9 mouse cellular contexts compared by ENCODE assay signal in the genomic region with DNA sequence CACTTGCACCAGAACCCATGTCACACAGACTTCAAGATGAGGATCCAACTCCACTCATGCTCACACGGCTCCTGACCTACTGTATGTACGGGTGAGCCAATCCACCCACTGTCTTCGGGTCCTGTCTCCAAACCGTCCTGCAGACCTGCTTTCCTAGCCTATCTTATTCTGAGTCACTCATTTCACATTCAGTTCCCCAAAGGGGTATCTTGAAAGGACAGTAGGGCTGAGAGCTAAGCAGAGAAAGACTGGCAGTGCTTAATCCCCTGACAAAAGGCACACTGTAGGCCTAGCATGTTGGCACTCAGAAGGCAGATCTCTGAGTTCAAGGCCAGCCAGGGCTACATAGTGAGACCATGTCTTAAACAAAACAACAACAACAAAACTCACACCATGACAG. TPM values are rescaled to one million over a fixed set of nuclear protein-coding genes. Genes with fewer than 3 reads are reported as not detected.
DNase-seq lines count a peak whose midpoint lies in the region; ATAC-seq lines count a peak whose summit lies in the region.
"Had no signal": no experiment of that assay in that cellular context is flagged by ENCODE, and none has a peak within 500 bp of the region (broad histone marks: within the 10 kb centered on the region; RNA-seq: fewer than 3 reads in every experiment).

No protein-coding gene starts in this region.

- peak overlapping the region; percentile 17; the same call in 1 of the 2 replicates for H3K4me2 ChIP-seq in heart, embryonic 16.5 days (ENCODE audit: low read depth, low read length)
- H3K4me2 ChIP-seq in hindbrain, embryonic 15.5 days = peak overlapping the region; percentile 87
- peak overlapping the region; percentile 80 for H3K4me2 ChIP-seq in midbrain, embryonic 13.5 days (replicated peaks)

- DNase-seq in heart, postnatal 10 days = no peak
- DNase-seq in urinary bladder, postnatal 25 days (ENCODE audit: low spot score) = no peak
- DNase-seq in kidney, adult 18-20 months = no peak
- DNase-seq in adrenal gland, adult 8-10 months = no peak
- DNase-seq: layer of hippocampus, postnatal 36 days had no signal

- intact Hi-C loops in heart, postnatal 10 days (cut with DNase I) = no loop called here

- H3K27me3 ChIP-seq in heart, embryonic 16.5 days (ENCODE audit: control insufficient read depth, insufficient read depth, low read length) = no peaks in the 10 kb centered on the region
- no peaks in the 10 kb centered on the region for H3K27me3 ChIP-seq in hindbrain, embryonic 15.5 days
- H3K27me3 ChIP-seq in midbrain, embryonic 13.5 days = no peaks in the 10 kb centered on the region

- no peaks in the 10 kb centered on the region for H3K9me3 ChIP-seq in heart, embryonic 16.5 days (replicated peaks; ENCODE audit: control insufficient read depth, low read length)
- no peaks in the 10 kb centered on the region for H3K9me3 ChIP-seq in hindbrain, embryonic 15.5 days
- no peaks in the 10 kb centered on the region for H3K9me3 ChIP-seq in midbrain, embryonic 13.5 days

- H3K9ac ChIP-seq in heart, embryonic 16.5 days (ENCODE audit: low read length) = no peak overlapping the region; the same call in 1 of the 2 replicates
- H3K9ac ChIP-seq in hindbrain, embryonic 15.5 days = no peak overlapping the region
- H3K9ac ChIP-seq in midbrain, embryonic 13.5 days (replicated peaks) = peak overlapping the region; percentile 100

- no peak for ATAC-seq in heart, embryonic 16.5 days (replicated peaks; ENCODE audit: extremely low read depth, insufficient read depth, low FRiP score)
- ATAC-seq in hindbrain, embryonic 15.5 days (ENCODE audit: low FRiP score, low read depth) = no peak
- ATAC-seq in midbrain, embryonic 13.5 days = no peak

- H3K36me3 ChIP-seq in heart, embryonic 16.5 days (ENCODE audit: control insufficient read depth, insufficient read depth) = peaks cover 6% of the 10 kb centered on the region; the same call in 1 of the 2 replicates
- H3K36me3 ChIP-seq in hindbrain, embryonic 15.5 days = peaks cover 10% of the 10 kb centered on the region; the same call in 1 of the 2 replicates
- H3K36me3 ChIP-seq in midbrain, embryonic 13.5 days = peaks cover 22% of the 10 kb centered on the region

- no peak overlapping the region for H3K27ac ChIP-seq in heart, embryonic 16.5 days (ENCODE audit: low read length)
- H3K27ac ChIP-seq in brown adipose tissue, adult 24 weeks (replicated peaks; ENCODE audit: low read depth, low read length) = peak overlapping the region; percentile 1; the same call in 1 of the 2 replicates
- no peak overlapping the region for H3K27ac ChIP-seq in hindbrain, embryonic 15.5 days (replicated peaks)
- H3K27ac ChIP-seq in midbrain, embryonic 13.5 days = no peak overlapping the region

- H3K4me1 ChIP-seq in heart, embryonic 16.5 days (ENCODE audit: control insufficient read depth, insufficient read depth, low read length) = peaks cover 53% of the 10 kb centered on the region
- peaks cover 42% of the 10 kb centered on the region for H3K4me1 ChIP-seq in brown adipose tissue, adult 24 weeks (ENCODE audit: control insufficient read depth, insufficient read depth, insufficient read length, low read length)
- peaks cover 71% of the 10 kb centered on the region for H3K4me1 ChIP-seq in hindbrain, embryonic 15.5 days (replicated peaks)
- peaks cover 61% of the 10 kb centered on the region for H3K4me1 ChIP-seq in midbrain, embryonic 13.5 days (replicated peaks)

- no peak overlapping the region for H3K4me3 ChIP-seq in heart, embryonic 16.5 days (ENCODE audit: low read length)
- no peak overlapping the region for H3K4me3 ChIP-seq in brown adipose tissue, adult 24 weeks (ENCODE audit: insufficient read depth, low read depth, low read length)
- H3K4me3 ChIP-seq in hindbrain, embryonic 15.5 days = peak overlapping the region; percentile 100; the same call in 1 of the 2 replicates
- H3K4me3 ChIP-seq in midbrain, embryonic 13.5 days (replicated peaks) = peak overlapping the region; percentile 98

- 65% methylated on average over 4 of the region's 4 CpGs for WGBS in heart, embryonic 16.5 days
- WGBS in hindbrain, embryonic 15.5 days = 86% methylated on average over 4 of the region's 4 CpGs
- 78% methylated on average over 4 of the region's 4 CpGs for WGBS in midbrain, embryonic 13.5 days

RNA-seq across cellular contexts. Expression of a gene that starts 2.7 kb away (rescaled TPM):
- 68.8 and 76.1 TPM in 2 replicates for polyA plus RNA-seq in heart, embryonic 16.5 days (2015; fragmentation: Nextera tagmentation; extraction: Ambion mirVana)
- total RNA-seq in heart, postnatal 10 days (2021) = 10 to 100 TPM; 86.0 to 89.5 TPM
- 33.8 and 36.5 TPM in 2 replicates for polyA plus RNA-seq in brown adipose tissue, adult 24 weeks (2012; ENCODE audit: insufficient read depth, insufficient read length, missing spikeins)
- polyA plus RNA-seq in hindbrain, embryonic 15.5 days (2015; fragmentation: Nextera tagmentation; extraction: Ambion mirVana) = 147 and 149 TPM in 2 replicates
- polyA plus RNA-seq in midbrain, embryonic 13.5 days (2015; fragmentation: Nextera tagmentation; extraction: Ambion mirVana) = 152 and 161 TPM in 2 replicates
- total RNA-seq in adrenal gland, adult 8-10 months (2022) = 100 to 1,000 TPM; 117 to 145 (median 136) TPM

RNA-seq across cellular contexts. Expression of a gene that starts 40.1 kb away (rescaled TPM):
- 164 and 206 TPM in 2 replicates for polyA plus RNA-seq in heart, embryonic 16.5 days (2015; fragmentation: Nextera tagmentation; extraction: Ambion mirVana)
- total RNA-seq in heart, postnatal 10 days (2021) = 1 to 10 TPM; 4.0 to 4.4 TPM
- 1.6 and 2.2 TPM in 2 replicates for polyA plus RNA-seq in brown adipose tissue, adult 24 weeks (2012; ENCODE audit: insufficient read depth, insufficient read length, missing spikeins)
- 10.4 and 10.9 TPM in 2 replicates for polyA plus RNA-seq in hindbrain, embryonic 15.5 days (2015; fragmentation: Nextera tagmentation; extraction: Ambion mirVana)
- polyA plus RNA-seq in midbrain, embryonic 13.5 days (2015; fragmentation: Nextera tagmentation; extraction: Ambion mirVana) = 10.1 and 14.0 TPM in 2 replicates
- total RNA-seq in adrenal gland, adult 8-10 months (2022) = 1 to 10 TPM in 3 of 4 experiments, under 1 TPM in 1; 0.55 to 1.7 (median 1.5) TPM

RNA-seq across cellular contexts. Expression of a gene that starts 50.8 kb away (rescaled TPM):
- polyA plus RNA-seq in heart, embryonic 16.5 days (2015; fragmentation: Nextera tagmentation; extraction: Ambion mirVana) = 2.3 and 3.7 TPM in 2 replicates
- total RNA-seq in heart, postnatal 10 days (2021) = under 1 TPM in 1 of 2 experiments, not detected in 1; 0.26 TPM
- polyA plus RNA-seq in brown adipose tissue, adult 24 weeks (2012; ENCODE audit: insufficient read depth, insufficient read length, missing spikeins) = 2.3 TPM in 1 of 2 replicates, not detected in the other
- not detected in 2 replicates for polyA plus RNA-seq in hindbrain, embryonic 15.5 days (2015; fragmentation: Nextera tagmentation; extraction: Ambion mirVana)
- polyA plus RNA-seq in midbrain, embryonic 13.5 days (2015; fragmentation: Nextera tagmentation; extraction: Ambion mirVana) = 0.50 TPM in 1 of 2 replicates, not detected in the other
- 1 to 10 TPM in 1 of 4 experiments, under 1 TPM in 3; 0.56 to 1.0 (median 0.74) TPM for total RNA-seq in adrenal gland, adult 8-10 months (2022)
- total RNA-seq: layer of hippocampus, postnatal 36 days had no signal

RNA-seq across cellular contexts. Expression of a gene that starts 55.7 kb away (rescaled TPM):
- polyA plus RNA-seq in heart, embryonic 16.5 days (2015; fragmentation: Nextera tagmentation; extraction: Ambion mirVana) = 4.0 and 4.5 TPM in 2 replicates
- 1 to 10 TPM; 1.7 to 1.8 TPM for total RNA-seq in heart, postnatal 10 days (2021)
- polyA plus RNA-seq in brown adipose tissue, adult 24 weeks (2012; ENCODE audit: insufficient read depth, insufficient read length, missing spikeins) = 7.1 and 11.1 TPM in 2 replicates
- polyA plus RNA-seq in hindbrain, embryonic 15.5 days (2015; fragmentation: Nextera tagmentation; extraction: Ambion mirVana) = 5.7 and 6.1 TPM in 2 replicates
- polyA plus RNA-seq in midbrain, embryonic 13.5 days (2015; fragmentation: Nextera tagmentation; extraction: Ambion mirVana) = 5.2 and 6.1 TPM in 2 replicates
- total RNA-seq in adrenal gland, adult 8-10 months (2022) = 10 to 100 TPM in 3 of 4 experiments, 1 to 10 TPM in 1; 9.9 to 24.5 (median 15.1) TPM

Comparison
In these comparisons a context has a peak if more than half of its experiments do, and no peak if none do; other contexts are left out.
1. H3K4me2 ChIP-seq: peak in every context shown above with its lines; median percentile 87 in hindbrain, embryonic 15.5 days; 80 in midbrain, embryonic 13.5 days; 17 in heart, embryonic 16.5 days.
2. H3K4me3 ChIP-seq: peak in hindbrain, embryonic 15.5 days (single experiment) and midbrain, embryonic 13.5 days (single experiment); none in heart, embryonic 16.5 days (single experiment) and brown adipose tissue, adult 24 weeks (single experiment).
3. RNA of a gene that starts 40.1 kb away (polyA plus RNA-seq): 164 to 206 TPM in heart, embryonic 16.5 days; 10.1 to 14.0 TPM in midbrain, embryonic 13.5 days, 10.4 to 10.9 TPM in hindbrain, embryonic 15.5 days and 1.6 to 2.2 TPM in brown adipose tissue, adult 24 weeks; every median in the first group is over 10 times any median in the second.